Mouse (Mus musculus) lung, postnatal 10 days (tissue): ENCODE results near the gene Crybb1.

Source experiments
- DNase-seq: peaks from one replicate; pipeline ENCODE4 v3.0.0; 2021

Crybb1 gene

DNA sequence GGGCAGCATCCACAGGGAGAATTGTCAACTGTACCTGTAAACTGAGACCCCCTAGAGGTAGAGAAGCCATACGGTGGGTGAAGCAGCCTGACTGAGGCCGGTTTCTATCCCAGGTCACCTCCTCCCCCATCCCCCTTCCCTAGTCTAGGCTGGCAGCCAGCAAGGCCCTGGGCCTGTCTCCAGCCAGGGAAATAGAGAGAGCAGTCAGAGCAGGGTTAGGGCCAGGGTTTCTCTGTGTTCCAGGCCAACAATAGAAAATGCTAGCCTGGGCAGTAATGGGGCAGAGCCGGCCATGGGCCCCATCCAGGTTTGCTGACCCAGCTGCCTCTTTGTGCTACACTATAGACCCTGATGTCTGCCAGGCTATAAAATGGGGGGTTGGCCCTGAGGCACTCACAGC is at the start of gene Crybb1:
TSS of gene Crybb1 (plus strand) at position 390 of the 400 bp plus-strand sequence.
- DNase-seq, result peak; percentile 69

DNA sequence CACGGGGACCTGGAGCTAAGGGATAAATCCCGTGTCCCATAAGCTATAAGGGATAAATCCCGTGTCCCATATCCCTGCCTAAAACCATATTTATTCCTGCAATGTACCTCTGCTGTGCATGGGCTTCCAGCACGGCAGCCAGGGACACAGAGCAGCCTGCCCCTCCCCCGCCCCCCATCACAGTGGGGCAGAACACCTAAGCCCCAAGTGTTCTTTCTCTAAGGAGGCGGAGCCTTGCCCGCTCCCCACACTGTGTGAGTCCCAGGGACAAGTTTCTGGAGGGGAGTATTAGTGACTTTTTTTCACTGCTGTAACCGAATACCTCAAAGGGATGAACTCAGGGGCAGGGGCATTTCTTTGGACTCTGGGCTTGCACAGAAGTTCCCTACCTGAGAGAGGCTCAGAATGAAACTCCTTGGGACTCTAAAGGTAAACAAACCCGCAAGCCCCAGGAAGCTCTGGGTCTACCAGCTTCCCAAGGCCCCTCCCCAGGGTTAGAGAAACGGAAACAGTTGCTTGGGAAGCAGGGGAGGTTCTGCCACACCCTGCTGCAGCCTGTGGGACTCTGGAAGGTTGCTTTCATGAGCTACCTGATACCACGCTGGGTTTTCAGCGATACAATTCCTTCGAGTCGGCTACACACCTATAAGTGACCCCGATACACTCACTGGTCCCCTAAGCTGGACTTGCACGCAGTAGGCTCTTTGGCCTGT is 48.9 kb upstream of the Crybb1 start:
- no peak for DNase-seq

- no peak for DNase-seq
Observed at GRCm38 (mm10) chr5:112208321-112208720, 47.3 kb upstream of the Crybb1 start.

- peak; percentile 62 for DNase-seq
Observed at GRCm38 (mm10) chr5:112210104-112210503, 45.5 kb upstream of the Crybb1 start.

GRCm38 (mm10) chr5:112211911-112212310 is 43.7 kb upstream of the Crybb1 start:
- no peak for DNase-seq

DNA sequence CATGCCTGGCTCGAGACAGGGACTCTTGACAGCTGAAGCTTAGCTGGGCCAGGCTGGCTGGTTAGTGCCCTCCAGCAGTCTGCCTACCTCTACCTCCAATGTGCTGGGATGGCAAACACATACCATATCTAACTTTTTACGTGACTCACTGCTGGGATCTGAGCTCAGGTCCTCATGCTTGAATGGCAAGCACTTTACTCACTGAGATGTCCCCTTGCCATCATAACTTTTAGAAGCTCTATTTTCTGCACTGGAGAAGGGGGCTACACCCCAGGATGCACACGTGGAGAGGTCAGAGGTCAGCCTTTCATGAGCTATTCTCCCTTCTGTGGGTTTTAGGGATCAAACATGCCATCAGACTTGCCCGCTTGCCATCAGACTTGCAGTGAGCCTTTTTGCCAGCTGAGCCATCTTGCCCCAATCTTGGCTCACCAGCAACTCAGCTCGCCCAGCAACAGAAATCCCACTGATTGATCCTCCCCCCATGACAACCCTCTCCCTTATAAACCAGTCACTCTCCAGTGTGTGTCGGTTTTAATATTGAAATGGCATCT is 42.8 kb upstream of the Crybb1 start:
- no peak for DNase-seq

GRCm38 (mm10) chr5:112213331-112214240 is 42.0 kb upstream of the Crybb1 start:
- no peak for DNase-seq

DNA sequence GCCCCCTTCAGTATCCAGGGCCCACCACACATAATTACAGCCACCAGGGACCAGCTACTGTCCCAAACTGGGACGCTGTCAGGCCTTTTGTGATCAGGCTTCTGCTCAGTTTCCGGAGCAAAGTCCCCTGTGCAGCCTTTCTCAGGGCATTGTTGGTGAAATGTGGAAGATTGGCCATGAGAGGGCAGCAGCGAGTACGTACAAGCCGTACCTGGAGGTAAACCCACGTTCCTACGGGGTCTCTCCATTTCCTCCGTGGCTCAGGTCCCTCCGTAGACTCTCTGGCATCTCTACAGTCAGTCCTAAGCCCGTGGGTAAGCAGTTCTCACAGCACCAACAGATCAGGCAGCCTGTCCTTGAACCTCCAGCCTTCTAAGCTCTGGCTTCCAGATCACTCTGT is 41.2 kb upstream of the Crybb1 start:
- DNase-seq, result peak; percentile 69

- peak; percentile 18 for DNase-seq
Observed at GRCm38 (mm10) chr5:112215291-112215751, 40.3 kb upstream of the Crybb1 start.

DNA sequence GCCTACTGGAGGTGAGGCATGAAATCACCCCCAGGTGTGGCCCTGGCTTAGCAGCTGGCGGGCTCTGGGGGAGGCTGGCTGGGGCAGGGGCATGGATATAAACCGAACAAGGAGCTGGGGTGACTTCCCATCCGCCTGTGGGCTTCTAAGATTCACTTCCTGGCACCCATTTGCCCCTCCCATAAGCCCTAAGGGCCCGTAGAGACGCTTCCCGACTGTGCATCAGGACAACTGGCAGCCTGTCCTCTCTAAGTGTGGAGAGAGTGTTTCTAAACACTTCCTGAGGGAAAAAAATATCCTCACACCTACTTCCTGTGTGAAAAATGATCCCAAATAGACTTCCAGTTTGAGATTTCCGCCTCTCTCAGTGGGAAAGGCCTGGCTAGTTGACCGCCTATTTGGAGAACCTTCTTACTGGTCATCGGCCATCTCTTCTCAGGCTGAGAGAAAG is 39.8 kb upstream of the Crybb1 start:
- DNase-seq, result peak; percentile 45

GRCm38 (mm10) chr5:112216335-112216734 is 39.3 kb upstream of the Crybb1 start:
- DNase-seq, result no peak

- DNase-seq, result no peak
Observed at GRCm38 (mm10) chr5:112217031-112217430, 38.6 kb upstream of the Crybb1 start.

DNA sequence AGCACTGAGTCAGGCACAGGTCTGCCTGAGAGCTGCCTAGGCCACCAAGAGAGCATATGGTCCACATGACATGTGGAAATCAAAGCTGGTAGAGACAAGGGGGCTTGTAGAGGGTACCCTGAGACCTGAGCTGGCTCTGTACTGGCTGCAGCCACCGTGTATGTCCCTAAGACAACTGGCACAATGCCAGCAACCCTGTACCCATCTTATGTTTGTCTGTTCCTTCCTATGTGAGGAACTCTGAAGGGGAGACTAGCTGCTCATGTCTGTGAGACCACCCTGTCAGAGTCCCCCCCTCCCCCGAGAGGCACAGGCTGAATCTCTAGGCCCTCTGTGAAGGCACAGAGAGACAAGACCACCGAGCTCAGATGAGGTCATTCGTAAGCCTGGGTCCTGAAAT is 36.9 kb upstream of the Crybb1 start:
- DNase-seq, result no peak

DNA sequence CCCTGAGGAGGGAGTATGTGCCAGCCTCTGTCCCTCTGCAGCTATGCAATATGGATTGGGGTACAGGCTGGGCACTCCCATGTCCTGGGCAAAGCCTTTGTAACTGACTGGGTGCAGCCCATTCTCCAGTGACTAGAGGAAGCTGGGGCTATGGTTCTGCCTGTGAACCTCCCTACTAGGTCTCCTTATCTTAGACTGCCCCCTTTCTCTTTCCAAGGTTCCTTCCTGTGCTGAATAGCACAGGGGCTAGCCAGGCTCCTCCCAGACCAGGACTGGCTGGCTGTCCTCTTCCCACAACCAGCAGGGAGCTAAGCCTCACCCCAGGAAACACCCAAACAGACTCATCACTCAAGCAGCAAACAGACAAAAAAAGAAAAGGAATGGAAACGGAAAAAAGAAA is 36.2 kb upstream of the Crybb1 start:
- peak; percentile 46 for DNase-seq

- peak; percentile 21 for DNase-seq
Observed at GRCm38 (mm10) chr5:112220203-112220602, 35.4 kb upstream of the Crybb1 start.

DNA sequence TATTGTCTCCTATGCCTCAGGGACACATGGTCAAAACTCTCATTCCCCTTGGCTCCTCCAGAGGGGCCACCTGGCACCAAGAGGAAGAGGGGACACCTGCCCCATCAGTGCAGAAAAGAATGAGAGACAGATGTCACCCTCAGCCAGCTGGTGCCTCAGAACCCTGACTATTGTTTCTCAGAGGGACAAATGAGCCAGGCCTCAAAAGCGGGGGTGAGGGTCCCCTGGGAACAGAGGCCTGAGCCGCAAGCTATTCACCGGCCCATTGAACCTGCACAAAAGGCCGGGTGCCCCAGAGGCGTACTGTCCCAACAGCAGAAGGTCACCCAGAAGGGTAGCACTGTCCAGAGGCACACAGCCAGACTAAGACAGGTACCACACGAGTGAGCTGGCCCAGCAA is 30.0 kb upstream of the Crybb1 start:
- DNase-seq, result no peak

DNA sequence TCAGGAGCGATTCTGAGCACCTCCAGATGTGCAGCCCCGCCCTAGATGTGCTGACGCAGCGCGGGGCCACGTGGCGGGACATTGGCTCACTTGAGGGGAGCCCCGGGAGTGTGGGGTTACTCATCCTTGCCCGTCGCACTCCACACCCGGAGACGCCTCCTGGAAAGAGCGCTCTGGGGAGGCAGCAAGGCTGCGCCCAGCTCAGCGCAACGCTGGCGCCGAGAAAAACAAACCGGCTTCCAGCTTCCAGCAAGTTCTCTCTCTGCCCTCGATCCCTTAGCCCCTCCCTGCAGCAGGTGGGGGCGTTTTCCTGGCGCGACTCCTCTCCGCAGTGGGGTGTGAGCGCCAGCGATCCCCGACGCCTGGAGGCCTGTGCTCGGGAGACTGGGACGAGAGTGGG is 28.3 kb upstream of the Crybb1 start:
- DNase-seq, result no peak

DNA sequence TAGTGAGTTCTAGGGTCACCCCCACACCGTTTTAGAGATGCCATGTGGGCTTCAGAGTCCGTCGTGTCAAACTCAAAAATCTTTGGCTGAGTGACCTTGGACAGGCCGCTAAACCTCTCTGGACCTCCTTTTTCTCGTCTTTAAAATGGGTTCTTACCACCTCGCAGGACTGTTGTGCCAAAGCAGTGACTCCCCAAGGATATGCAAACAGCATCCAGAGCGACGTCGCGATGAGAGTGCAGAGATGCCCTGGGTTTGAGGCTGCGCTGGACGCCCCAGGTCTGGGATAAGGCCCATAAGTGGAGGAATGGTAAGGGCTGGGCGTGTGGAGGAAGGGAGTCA is 27.7 kb upstream of the Crybb1 start:
- no peak for DNase-seq

GRCm38 (mm10) chr5:112228240-112229076 is 27.2 kb upstream of the Crybb1 start:
- DNase-seq, result no peak

DNA sequence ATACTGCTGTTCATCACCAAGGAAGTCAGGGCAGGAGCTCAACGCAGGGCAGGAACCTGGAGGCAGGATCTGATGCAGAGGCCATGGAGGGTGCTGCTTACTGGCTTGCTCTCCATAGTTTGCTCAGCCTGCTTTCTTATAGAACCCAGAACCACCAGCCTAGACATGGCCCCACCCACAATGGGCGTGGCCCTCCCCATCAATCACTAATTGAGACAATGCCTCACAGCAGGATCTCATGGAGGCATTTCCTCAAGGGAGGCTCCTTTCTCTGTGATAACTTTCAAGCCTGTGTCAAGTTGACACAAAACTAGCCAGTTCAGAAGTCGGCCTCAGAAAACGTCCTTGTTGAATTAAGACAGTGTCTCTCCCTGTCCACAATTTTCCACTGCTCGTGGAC is 19.8 kb upstream of the Crybb1 start:
- no peak for DNase-seq

DNA sequence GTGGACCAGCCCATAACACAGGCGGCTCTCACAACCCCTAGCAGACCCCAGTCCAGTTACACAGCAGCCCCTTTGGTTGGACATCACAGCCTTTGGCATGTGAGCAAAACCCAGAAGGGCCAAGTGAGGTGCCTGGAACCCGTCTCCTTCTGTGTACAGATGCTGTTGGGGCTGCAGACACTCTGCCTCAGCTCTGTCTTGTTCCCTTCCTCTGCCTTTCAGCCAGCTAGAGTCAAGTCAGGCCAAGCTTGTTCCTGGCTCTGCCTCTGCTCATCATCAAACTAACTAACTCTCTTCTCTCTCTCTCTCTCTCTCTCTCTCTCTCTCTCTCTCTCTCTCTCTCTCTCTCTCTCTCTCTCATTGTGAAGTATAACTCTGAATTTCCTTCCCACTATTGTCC is 19.0 kb upstream of the Crybb1 start:
- DNase-seq, result no peak

DNA sequence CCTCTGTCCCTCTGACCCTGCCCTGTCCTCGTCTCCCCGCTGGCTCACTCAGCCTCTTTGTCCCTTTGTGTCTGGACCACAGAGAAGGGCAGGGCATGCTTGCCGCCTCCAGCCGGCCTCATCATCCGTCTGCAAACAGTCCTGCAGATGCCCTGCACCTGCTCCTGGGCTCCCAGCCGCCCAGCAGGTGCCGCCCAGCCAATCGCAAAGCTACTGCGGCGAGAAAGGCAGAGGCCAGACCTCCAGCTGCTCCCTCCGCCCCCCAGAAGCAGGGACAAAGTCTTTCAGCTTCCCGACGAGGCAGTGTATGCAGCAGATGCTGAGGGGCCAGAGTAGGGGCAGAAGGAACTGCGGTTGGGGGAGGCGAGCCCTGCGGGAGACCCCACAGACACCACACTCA is 18.2 kb upstream of the Crybb1 start:
- no peak for DNase-seq
